Mouse (Mus musculus) layer of hippocampus, postnatal 14 days (tissue): ENCODE data around the gene Fpr-rs6. TPM values are rescaled to one million over a fixed set of nuclear protein-coding genes. Genes with fewer than 3 reads are reported as not detected.

ENCODE experiments used
- DNase-seq, 2 experiments: peaks; one replicate each; pipeline ENCODE4 v3.0.0; 2021 to 2022; ENCODE audit warnings: low spot score in 2 of 2, mixed read lengths in 1 of 2
- long read RNA-seq, 2 experiments: library from polyadenylated mRNA; stranded (forward); transcript quantifications; one replicate each; pipeline ENCODE4 v2.0.0; 2021
- total RNA-seq, 2 experiments: library from RNA; stranded (reverse); gene quantifications; 2 replicates each; pipeline ENCODE4 v1.2.3; 2021

Gene Fpr-rs6
- total RNA-seq, result not detected
- long read RNA-seq, experiment 1, result 0 reads
- long read RNA-seq, experiment 2, result 0 reads

DNA sequence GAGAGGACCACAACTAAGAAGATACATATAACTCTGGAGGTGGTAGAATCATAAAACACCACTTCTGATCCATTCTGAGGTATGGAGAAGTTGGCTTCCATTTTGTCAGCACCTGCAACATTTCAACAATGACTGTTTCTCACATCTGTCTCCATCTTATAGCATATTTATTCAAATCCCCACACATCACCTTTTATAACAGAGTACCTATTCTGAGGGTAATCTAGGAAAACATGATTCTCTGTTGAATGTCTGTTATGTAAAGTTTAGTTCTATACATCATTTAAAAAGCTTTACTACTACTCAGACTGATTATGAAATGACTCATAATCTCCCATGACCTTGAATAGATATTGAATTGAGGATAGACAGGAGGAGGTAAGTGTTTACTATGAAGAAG is at the start of gene Fpr-rs6:
TSS of gene Fpr-rs6 (minus strand) at position 101 of the 400 bp plus-strand sequence.
- DNase-seq, result no peak

Other genes starting within 250 kb of the Fpr-rs6 start
- not detected for gene Vmn2r104, start 134.8 kb downstream of the Fpr-rs6 start, total RNA-seq
- gene Fpr-rs7, start 68.9 kb downstream of the Fpr-rs6 start, total RNA-seq, result not detected
- not detected for gene Vmn2r105, start 52.0 kb upstream of the Fpr-rs6 start, total RNA-seq
- not detected for gene Vmn2r106, start 102.5 kb upstream of the Fpr-rs6 start, total RNA-seq
- gene Vmn2r107, start 162.1 kb upstream of the Fpr-rs6 start, total RNA-seq, result not detected
- gene Vmn1r224, start 231.0 kb upstream of the Fpr-rs6 start, total RNA-seq, result not detected